Mouse (Mus musculus) myocyte (in vitro differentiated cells): ENCODE data around the gene Tagln.

Experiments
- E2F4 ChIP-seq: IDR thresholded peaks from one replicate; pipeline ENCODE4 v1.6.1; 2011; ENCODE audit warnings: mild to moderate bottlenecking, control low read depth, moderate library complexity; ENCODE audit not compliant: insufficient read depth
- MAX ChIP-seq: IDR thresholded peaks from one replicate; pipeline ENCODE4 v1.6.1; 2011; ENCODE audit warnings: low read depth, mild to moderate bottlenecking, control low read depth
- MYOG ChIP-seq, 3 experiments: IDR thresholded peaks; one replicate each; pipeline ENCODE4 v1.6.1; 2011; ENCODE audit warnings: control low read depth in 2 of 3, low read depth in 2 of 3, mild to moderate bottlenecking in 2 of 3; ENCODE audit not compliant: insufficient read length in 2 of 3, control insufficient read depth in 1 of 3, insufficient read depth in 1 of 3
- POLR2A ChIP-seq: IDR thresholded peaks from one replicate; pipeline ENCODE4 v1.6.1; 2011; ENCODE audit warnings: low read depth, mild to moderate bottlenecking, control low read depth, moderate library complexity; ENCODE audit not compliant: insufficient read length
- POLR2AphosphoS2 ChIP-seq: IDR thresholded peaks from one replicate; pipeline ENCODE4 v1.6.1; 2011; ENCODE audit warnings: low read depth, control low read depth; ENCODE audit not compliant: insufficient read length
- USF1 ChIP-seq: IDR thresholded peaks from one replicate; pipeline ENCODE4 v1.6.1; 2011; ENCODE audit warnings: low read depth, mild to moderate bottlenecking, control low read depth, moderate library complexity

DNA sequence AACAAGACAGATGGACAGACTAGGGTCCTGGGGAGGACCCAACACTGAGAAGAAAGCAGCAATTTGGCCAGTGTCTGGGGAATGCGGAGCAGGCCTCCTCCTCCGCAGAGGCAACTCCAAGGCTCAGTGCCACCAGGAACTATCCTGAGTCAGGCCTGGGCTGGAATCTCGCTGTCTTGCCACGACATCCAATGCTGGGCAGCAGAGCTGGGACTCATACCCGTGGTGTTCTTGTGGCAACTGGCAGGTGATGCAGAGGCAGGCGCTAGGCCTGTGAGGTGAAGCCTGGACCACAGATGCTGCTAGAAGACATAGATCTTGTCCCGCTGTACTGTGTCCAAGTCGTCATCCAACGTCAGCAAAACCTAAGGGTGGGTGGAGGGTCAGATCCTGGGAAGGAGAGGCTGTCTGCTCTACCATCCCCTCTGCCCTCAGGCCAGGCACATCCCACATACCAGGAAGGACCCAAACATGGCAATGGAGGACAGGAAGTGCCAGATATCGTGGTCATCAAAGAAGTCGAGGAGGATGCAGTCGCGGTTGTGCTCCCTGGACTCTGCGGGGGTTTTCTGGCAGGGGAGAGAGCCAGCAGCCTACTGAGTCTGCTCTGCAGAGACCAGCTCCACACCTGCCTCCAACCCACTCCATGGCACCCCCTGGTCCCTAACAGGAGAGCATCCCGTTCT lies 3.2 kb upstream of the Tagln start:
- TF ChIP-seq POLR2AphosphoS2: no peak
- no peak for TF ChIP-seq MAX
- TF ChIP-seq POLR2A: no peak
- TF ChIP-seq E2F4: no peak
- no peak for TF ChIP-seq MYOG (IDR thresholded peaks at IDR 0.05; ENCODE audit: control insufficient read depth in 1 of 3, insufficient read depth in 1 of 3, insufficient read length in 2 of 3, low read depth in 2 of 3)
- TF ChIP-seq USF1: no peak
